Mouse (Mus musculus): ENCODE results near the gene Isg20.
A peak's percentile ranks its signal among the peaks of the same experiment; 100 is the strongest.

Gene Isg20

DNA sequence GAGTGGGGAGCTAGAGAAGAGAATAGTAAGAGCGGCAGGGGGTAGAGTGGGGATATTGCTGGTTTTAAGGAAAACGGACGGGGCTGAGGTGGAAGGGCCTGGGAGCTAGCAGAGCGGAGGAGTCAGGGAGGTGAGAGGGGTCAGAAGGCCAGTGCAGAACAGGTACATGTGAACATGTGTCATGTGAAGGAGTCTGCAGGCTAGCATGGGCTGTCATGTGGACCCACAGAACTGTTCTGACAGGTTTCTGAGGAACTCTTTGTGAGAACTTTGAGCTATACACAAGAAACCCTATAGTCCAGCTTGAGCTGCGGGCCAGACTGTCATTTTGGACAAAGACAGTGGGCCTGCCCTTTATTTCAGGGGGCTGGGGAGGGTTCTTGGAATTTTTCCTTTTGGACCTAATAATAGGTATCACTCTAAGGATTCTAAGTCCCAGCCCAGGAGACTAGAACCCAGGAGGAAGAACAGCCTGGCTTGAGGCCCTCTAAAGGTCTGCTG is at the start of gene Isg20:
TSS of gene Isg20 (plus strand) at position 451 of the 501 bp plus-strand sequence.
- no peak for DNase-seq (ENCODE audit: extremely low read depth, insufficient read length, low spot score)

DNA sequence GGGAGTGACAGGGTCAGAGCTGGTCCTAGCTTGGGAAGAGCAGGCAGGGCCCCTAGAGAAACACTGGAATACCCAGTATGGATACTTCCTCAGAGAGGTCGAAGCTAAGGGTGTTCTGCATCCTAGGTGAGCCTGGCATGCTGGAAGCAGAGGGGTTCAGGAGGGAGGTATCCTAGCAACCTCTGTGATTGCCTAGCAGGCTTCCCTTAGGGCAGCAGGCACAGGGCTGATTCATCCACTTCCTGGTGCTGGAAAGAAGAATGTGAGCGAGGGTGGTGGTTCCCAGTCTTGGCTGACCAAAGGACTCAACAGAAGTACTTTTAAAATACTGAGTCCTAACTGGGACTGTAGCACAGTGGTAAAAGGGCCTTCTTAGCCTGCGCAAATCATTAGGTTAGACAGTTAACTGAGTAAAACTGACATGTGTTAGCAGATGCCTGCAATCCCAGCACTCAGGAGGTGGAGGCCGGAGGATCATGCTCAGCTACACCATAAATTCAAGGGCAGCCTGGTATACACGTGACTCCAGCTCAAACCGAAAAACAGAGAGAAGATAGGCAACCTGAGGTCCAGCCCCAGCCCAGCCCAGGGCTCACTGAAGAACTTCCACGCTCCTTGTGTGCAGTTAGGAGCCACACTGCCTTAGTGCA is 49.3 kb upstream of the Isg20 start:
- no peak for DNase-seq (ENCODE audit: extremely low read depth, insufficient read length, low spot score)

DNA sequence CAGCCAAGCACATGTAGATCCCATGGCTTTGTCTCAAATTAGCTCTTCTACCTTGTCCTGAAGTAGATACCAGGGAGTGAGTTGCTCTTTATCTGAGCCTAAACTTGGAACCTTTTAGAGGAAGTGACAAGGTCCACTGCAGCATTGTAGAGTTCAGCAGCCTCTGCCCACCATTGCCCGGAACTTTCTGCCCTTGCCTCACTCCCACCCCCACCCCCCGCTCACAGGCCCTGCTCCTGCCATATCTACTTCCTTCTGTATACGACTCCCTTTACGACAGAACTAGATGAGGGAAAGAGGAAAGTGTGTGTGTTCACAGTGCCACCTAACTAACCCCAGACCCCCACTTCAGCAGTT is 48.8 kb upstream of the Isg20 start:
- DNase-seq (ENCODE audit: extremely low read depth, insufficient read length, low spot score): no peak

GRCm38 (mm10) chr7:78865212-78865949 is 47.8 kb upstream of the Isg20 start:
- no peak for DNase-seq (ENCODE audit: extremely low read depth, insufficient read length, low spot score)

- no peak for DNase-seq (ENCODE audit: extremely low read depth, insufficient read length, low spot score)
Measured at GRCm38 (mm10) chr7:78868731-78869130, 44.5 kb upstream of the Isg20 start.

- no peak for DNase-seq (ENCODE audit: extremely low read depth, insufficient read length, low spot score)
Measured at GRCm38 (mm10) chr7:78872366-78872765, 40.9 kb upstream of the Isg20 start.

- DNase-seq (ENCODE audit: extremely low read depth, insufficient read length, low spot score): no peak
Measured at GRCm38 (mm10) chr7:78872831-78873230, 40.4 kb upstream of the Isg20 start.

GRCm38 (mm10) chr7:78881607-78882468 is 31.4 kb upstream of the Isg20 start:
- no peak for DNase-seq (ENCODE audit: extremely low read depth, insufficient read length, low spot score)

GRCm38 (mm10) chr7:78882469-78882837 is 30.8 kb upstream of the Isg20 start:
- no peak for DNase-seq (ENCODE audit: extremely low read depth, insufficient read length, low spot score)

DNA sequence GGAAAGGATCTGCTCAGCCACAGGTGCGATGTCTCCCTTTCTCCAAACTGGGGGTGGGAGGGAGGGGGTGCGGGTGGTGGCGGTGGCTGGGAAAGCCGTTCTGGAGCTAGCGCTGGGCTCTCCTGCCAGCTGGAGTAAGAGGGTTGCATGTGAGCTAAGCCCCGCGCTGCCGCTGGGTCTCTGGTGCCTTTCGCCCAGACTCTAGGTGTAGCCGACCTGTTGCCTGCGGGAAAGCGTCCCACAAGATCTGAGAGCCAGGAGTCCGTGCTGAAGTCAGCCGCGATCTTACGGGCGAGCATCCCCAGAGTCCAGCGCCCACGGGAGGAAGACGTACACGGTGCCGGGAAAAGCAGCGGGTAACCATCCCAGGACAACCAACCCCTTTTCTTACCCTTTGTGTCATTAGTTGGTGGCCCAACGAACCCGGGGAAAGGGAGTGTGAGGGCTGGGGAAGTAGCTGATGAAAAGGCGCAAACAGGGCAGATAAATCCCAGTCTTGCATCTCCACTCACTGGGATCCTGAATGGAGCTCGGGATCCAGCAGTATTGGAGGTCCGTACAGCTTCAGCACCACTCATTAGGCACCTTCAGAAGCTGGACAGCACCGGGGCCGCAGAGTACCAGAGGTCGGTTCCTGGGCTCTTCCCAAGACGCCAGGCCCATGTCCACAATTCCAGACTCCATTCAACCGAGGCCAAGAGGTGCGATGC is 30.1 kb upstream of the Isg20 start:
- no peak for DNase-seq (ENCODE audit: extremely low read depth, insufficient read length, low spot score)

DNA sequence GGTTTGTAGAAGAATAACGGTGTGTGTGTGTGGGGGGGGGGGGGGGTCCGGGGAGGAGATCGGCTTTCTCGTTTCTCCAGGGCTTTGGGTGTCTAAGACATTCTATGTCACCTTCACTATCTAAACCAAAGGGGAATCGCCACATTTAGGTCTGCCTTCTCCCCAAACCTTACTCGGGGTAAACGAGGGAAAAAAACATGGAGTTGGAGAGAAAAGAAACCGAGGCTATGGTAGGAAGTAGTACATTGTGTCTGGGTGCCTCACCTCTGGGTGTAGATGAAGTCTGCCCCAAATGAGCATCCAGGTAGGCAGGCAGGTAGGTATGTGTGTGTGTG is 29.5 kb upstream of the Isg20 start:
- no peak for DNase-seq (ENCODE audit: extremely low read depth, insufficient read length, low spot score)

- no peak for DNase-seq (ENCODE audit: extremely low read depth, insufficient read length, low spot score)
Measured at GRCm38 (mm10) chr7:78884139-78884538, 29.1 kb upstream of the Isg20 start.

DNA sequence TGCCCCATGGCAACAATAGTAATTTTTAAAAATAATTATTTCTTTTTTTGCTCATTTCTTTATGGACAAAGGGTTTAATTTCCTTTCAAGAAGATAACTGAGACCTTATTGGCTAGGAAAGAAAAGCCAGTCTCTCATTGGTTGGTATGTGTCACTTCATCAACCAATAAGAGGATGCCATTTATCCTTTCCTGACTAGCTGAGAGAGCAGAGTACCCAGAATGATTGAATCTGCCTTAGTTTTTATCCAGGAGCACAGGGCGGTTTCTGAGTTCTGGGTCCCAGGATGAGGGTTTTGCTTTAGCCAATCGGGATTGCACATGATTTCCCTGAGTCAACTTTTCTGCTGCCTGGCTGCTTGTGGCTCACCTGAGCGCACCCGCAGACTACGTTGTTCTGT is 27.8 kb upstream of the Isg20 start:
- no peak for DNase-seq (ENCODE audit: extremely low read depth, insufficient read length, low spot score)

- no peak for DNase-seq (ENCODE audit: extremely low read depth, insufficient read length, low spot score)
Measured at GRCm38 (mm10) chr7:78886496-78886895, 26.7 kb upstream of the Isg20 start.

GRCm38 (mm10) chr7:78887431-78887842 is 25.8 kb upstream of the Isg20 start:
- no peak for DNase-seq (ENCODE audit: extremely low read depth, insufficient read length, low spot score)

DNA sequence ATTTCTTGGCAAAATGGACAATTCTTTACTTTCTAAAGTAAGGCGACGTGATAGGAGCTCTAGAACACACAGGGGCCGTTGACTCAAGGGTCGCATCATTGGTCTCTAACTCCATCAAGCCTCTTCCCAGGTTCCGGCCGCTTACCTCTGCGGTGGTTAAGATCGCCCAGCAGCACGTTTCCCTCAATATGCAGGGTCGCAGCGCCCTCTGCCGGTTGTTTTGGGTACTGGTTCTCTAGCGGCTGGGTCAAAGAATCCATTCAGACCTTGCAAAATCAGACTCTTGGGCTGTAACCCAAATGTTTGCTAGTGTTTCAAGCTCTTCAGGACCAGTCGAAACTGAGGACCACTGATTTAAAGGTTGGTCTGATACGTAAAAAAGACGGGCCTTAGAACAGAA is 22.6 kb upstream of the Isg20 start:
- peak; percentile 50 for DNase-seq (ENCODE audit: extremely low read depth, insufficient read length, low spot score)

DNA sequence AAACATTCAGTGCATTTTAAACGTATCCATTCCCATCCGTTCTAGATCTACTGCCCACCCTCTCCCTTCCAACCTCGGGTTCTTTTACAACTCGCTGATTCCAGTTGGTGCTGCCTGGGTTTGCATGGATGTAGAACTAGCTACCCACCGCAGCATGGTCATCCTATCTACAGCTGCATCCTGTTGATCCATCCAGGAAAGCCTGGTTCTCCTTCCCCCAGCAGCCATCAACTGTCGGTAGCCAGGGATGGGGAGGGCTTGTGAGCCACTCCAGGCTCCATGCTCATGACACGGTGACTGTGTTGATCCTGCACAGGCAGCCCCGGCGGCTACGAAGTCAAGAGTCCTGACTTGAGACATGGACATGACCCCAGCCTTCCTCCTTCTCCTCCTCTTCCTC is 19.3 kb upstream of the Isg20 start:
- no peak for DNase-seq (ENCODE audit: extremely low read depth, insufficient read length, low spot score)

GRCm38 (mm10) chr7:78895021-78895652 is 18.1 kb upstream of the Isg20 start:
- no peak for DNase-seq (ENCODE audit: extremely low read depth, insufficient read length, low spot score)

GRCm38 (mm10) chr7:78895653-78896333 is 17.4 kb upstream of the Isg20 start, which contains the start of gene Aen:
TSS of gene Aen (plus strand) at chr7:78895854.
- peak; percentile 94 for DNase-seq (ENCODE audit: extremely low read depth, insufficient read length, low spot score)

GRCm38 (mm10) chr7:78897567-78897966 is 15.7 kb upstream of the Isg20 start:
- no peak for DNase-seq (ENCODE audit: extremely low read depth, insufficient read length, low spot score)

Measured in 3134 (cell line).